Mouse (Mus musculus): ENCODE data around the gene Gm7029.

GRCm38 (mm10) chr17:33828892-33829291 lies 44.7 kb upstream of the Gm7029 start:
- 0 out of 2 replicates have a peak, but pooled peaks have one; percentile 41 for TF ChIP-seq POLR2A (IDR thresholded peaks at IDR 0.05; ENCODE audit: insufficient read depth, low read depth, low read length)
- TF ChIP-seq EP300 (IDR thresholded peaks at IDR 0.05; ENCODE audit: insufficient read depth, low read depth, low read length) = peak; percentile 96
- TF ChIP-seq CTCF (IDR thresholded peaks at IDR 0.05) = no peak
